Mouse (Mus musculus): ENCODE measurements at regions not wholly inside any gene's neighbourhood (a gene's known extent, or its start where the extent isn't known, plus 50 kb on each side); places are given as distances from the start of the nearest gene placed in this dataset.

GRCm38 (mm10) chr13:99572381-99572780, 56.0 kb upstream of the Map1b start:
- no peak for DNase-seq
